ENCODE assay signal across 21 mouse cellular contexts in the genomic region with DNA sequence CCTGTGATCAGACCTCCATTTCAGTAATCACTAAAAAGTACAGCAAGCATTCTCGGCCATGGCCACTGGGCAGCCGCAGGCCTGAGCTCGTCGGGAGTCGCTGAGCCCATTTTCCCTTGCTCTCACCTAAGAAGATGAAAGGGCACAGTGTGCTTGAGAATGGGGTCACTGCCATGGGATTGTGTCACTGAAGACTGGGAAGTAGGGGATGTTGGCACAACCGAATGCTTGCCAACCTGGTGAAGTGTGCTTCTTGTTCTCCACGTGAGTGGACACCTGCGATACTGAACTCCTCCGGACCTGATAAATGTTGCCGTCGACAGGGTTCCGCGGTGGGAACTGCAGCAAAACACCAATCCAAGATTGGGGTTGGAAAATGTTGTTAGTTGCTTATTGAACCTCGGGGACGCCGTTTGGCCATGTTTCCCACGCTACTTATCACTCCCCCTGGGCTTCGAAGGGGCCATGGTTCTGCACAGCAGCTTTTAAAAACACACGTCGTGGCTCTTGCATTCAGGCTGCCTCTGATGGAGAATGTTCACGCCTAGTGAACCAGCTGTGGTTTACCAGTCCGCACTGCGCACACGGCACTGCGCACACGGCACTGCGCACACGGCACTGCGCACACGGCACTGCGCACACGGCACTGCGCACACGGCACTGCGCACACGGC.
DNase-seq lines count a peak whose midpoint lies in the region; ATAC-seq and TF ChIP-seq lines count a peak whose summit lies in the region.
"Had no signal": no experiment of that assay in that cellular context is flagged by ENCODE, and none has a peak within 500 bp of the region (broad histone marks: within the 10 kb centered on the region; RNA-seq: fewer than 3 reads in every experiment).

No protein-coding gene starts in this region.

- in situ Hi-C loops in ES-E14 (cut with MboI; ENCODE audit: low sequenced_read_pairs in 2 of 2, unreplicated experiment in 2 of 2) = no loop called here

- H3K4me1 ChIP-seq in embryonic facial prominence, embryonic 13.5 days = peaks cover 14% of the 10 kb centered on the region
- H3K4me1 ChIP-seq in embryonic facial prominence, embryonic 10.5 days = peaks cover 6% of the 10 kb centered on the region; the same call in 1 of the 2 replicates
- H3K4me1 ChIP-seq in ES-E14 (ENCODE audit: control insufficient read depth in 2 of 2, insufficient read depth in 2 of 2, low read length in 2 of 2, poor library complexity in 1 of 2) = peaks cover 0 to 4% of the 10 kb centered on the region in 2 experiments; a peak in 2 of 4 replicates
- H3K4me1 ChIP-seq: neural tube, embryonic 13.5 days had no signal

- DNase-seq in embryonic facial prominence, embryonic 10.5 days (ENCODE audit: low spot score) = no peak
- DNase-seq in lung, adult 18-20 months = peak; percentile 40 to 62
- no peak for DNase-seq in lung, postnatal 25 days (ENCODE audit: low spot score)
- DNase-seq in ES-E14 (ENCODE audit: low read depth, low spot score) = no peak
- peak; percentile 68 for DNase-seq in testis, postnatal 14 days (ENCODE audit: low spot score)
- no peak for DNase-seq in frontal cortex, postnatal 36 days (ENCODE audit: low spot score in 2 of 2)
- DNase-seq: adrenal gland, postnatal 10 days; cerebellum, adult 2 months; kidney, adult 18-20 months; lung, postnatal 10 days; retina, postnatal 1 day; thymus, adult 18-20 months; thymus, postnatal 36 days had no signal

- H3K4me3 ChIP-seq in embryonic facial prominence, embryonic 13.5 days = no peak overlapping the region
- H3K4me3 ChIP-seq in embryonic facial prominence, embryonic 10.5 days = no peak overlapping the region
- peak overlapping the region; percentile 56 to 62 for H3K4me3 ChIP-seq in ES-E14 (ENCODE audit: insufficient read depth in 1 of 2, low read depth in 1 of 2, low read length in 2 of 2, poor library complexity in 1 of 2, severe bottlenecking in 1 of 2)
- H3K4me3 ChIP-seq: erythroblast, embryonic 14.5 days; forebrain, embryonic 12.5 days; heart, embryonic 12.5 days; neural tube, embryonic 13.5 days had no signal

- no peaks in the 10 kb centered on the region for H3K27me3 ChIP-seq in embryonic facial prominence, embryonic 13.5 days
- H3K27me3 ChIP-seq in embryonic facial prominence, embryonic 10.5 days (replicated peaks; ENCODE audit: low read depth, poor library complexity, severe bottlenecking) = no peaks in the 10 kb centered on the region
- H3K27me3 ChIP-seq: forebrain, embryonic 12.5 days; heart, embryonic 12.5 days; neural tube, embryonic 13.5 days had no signal

- H3K36me3 ChIP-seq in embryonic facial prominence, embryonic 13.5 days = 0 out of 2 replicates have a peak, but pooled peaks cover 4% of the 10 kb centered on the region
- H3K36me3 ChIP-seq in embryonic facial prominence, embryonic 10.5 days (replicated peaks) = peaks cover 60% of the 10 kb centered on the region
- peaks cover 28% of the 10 kb centered on the region for H3K36me3 ChIP-seq in ES-E14 (ENCODE audit: control insufficient read depth, insufficient read depth, low read length, poor library complexity, severe bottlenecking)

- WGBS in embryonic facial prominence, embryonic 13.5 days = 91% methylated on average over 36 of the region's 36 CpGs
- WGBS in embryonic facial prominence, embryonic 10.5 days = 93% methylated on average over 36 of the region's 36 CpGs

- no peaks in the 10 kb centered on the region for H3K9me3 ChIP-seq in embryonic facial prominence, embryonic 13.5 days
- H3K9me3 ChIP-seq in embryonic facial prominence, embryonic 10.5 days = no peaks in the 10 kb centered on the region
- no peaks in the 10 kb centered on the region for H3K9me3 ChIP-seq in ES-E14 (ENCODE audit: control insufficient read depth, insufficient read depth, low read depth, low read length)
- H3K9me3 ChIP-seq: forebrain, embryonic 12.5 days; heart, embryonic 12.5 days; neural tube, embryonic 13.5 days had no signal

- H3K9ac ChIP-seq in embryonic facial prominence, embryonic 13.5 days = no peak overlapping the region
- peak overlapping the region; percentile 74 for H3K9ac ChIP-seq in ES-E14 (ENCODE audit: insufficient read depth, low read depth, low read length, poor library complexity, severe bottlenecking)
- H3K9ac ChIP-seq: forebrain, embryonic 12.5 days; heart, embryonic 12.5 days; hindbrain, embryonic 14.5 days; neural tube, embryonic 13.5 days had no signal

- H3K27ac ChIP-seq in embryonic facial prominence, embryonic 13.5 days = no peak overlapping the region
- no peak overlapping the region for H3K27ac ChIP-seq in embryonic facial prominence, embryonic 10.5 days (replicated peaks)
- H3K27ac ChIP-seq in ES-E14 (ENCODE audit: insufficient read depth, low read depth, low read length, poor library complexity, severe bottlenecking) = peak overlapping the region; percentile 16; the same call in 1 of the 2 replicates
- H3K27ac ChIP-seq: forebrain, embryonic 12.5 days; hindbrain, embryonic 14.5 days; neural tube, embryonic 13.5 days had no signal

- peak overlapping the region; percentile 4; the same call in 1 of the 2 replicates for H3K4me2 ChIP-seq in embryonic facial prominence, embryonic 13.5 days
- H3K4me2 ChIP-seq: forebrain, embryonic 12.5 days; heart, embryonic 12.5 days; hindbrain, embryonic 14.5 days; neural tube, embryonic 13.5 days had no signal

- ATAC-seq in embryonic facial prominence, embryonic 13.5 days (ENCODE audit: insufficient number of reproducible peaks, insufficient read depth, low FRiP score, low TSS enrichment, low read depth) = no peak
- ATAC-seq: inflammation-experienced regulatory T-cells, adult 6 months; midbrain, embryonic 16.5 days had no signal

TF ChIP-seq in ES-E14, 5 proteins besides CTCF, POLR2A, EP300 and RAD21:
- no peak for TF ChIP-seq CHD2 (IDR thresholded peaks at IDR 0.05; ENCODE audit: low read depth, low read length)
- no peak for TF ChIP-seq ZC3H11A (IDR thresholded peaks at IDR 0.05; ENCODE audit: borderline replicate concordance, low read depth, low read length)
- no peak for TF ChIP-seq ZNF384 (IDR thresholded peaks at IDR 0.05; ENCODE audit: low read depth, low read length)
- no peak for TF ChIP-seq MAFK (IDR thresholded peaks at IDR 0.05; ENCODE audit: insufficient read depth, low read depth, low read length)
- TF ChIP-seq HCFC1 (IDR thresholded peaks at IDR 0.05; ENCODE audit: borderline replicate concordance, insufficient read depth, low read length) = no peak
TF ChIP-seq in ES-E14: peak in this region for 0.

Comparison
In these comparisons a context has a peak if more than half of its experiments do, and no peak if none do; other contexts are left out.
1. DNase-seq: peak in lung, adult 18-20 months (2 of 2) and testis, postnatal 14 days (single experiment); none in embryonic facial prominence, embryonic 10.5 days (single experiment), lung, postnatal 25 days (single experiment), ES-E14 (single experiment) and frontal cortex, postnatal 36 days (0 of 2).
2. H3K4me3 ChIP-seq: peak in ES-E14 (2 of 2); none in embryonic facial prominence, embryonic 13.5 days (single experiment) and embryonic facial prominence, embryonic 10.5 days (single experiment).